Mouse (Mus musculus) kidney, embryonic 16.5 days (tissue): ENCODE results near the gene Mapkap1. TPM values are rescaled to one million over a fixed set of nuclear protein-coding genes. Genes with fewer than 3 reads are reported as not detected.
A peak's percentile ranks its signal among the peaks of the same experiment; 100 is the strongest.

Experiments used
- ATAC-seq: fragments of 200-750 bp; cut with Nextera tagmentation; 2 replicates; pipeline ENCODE4 v1.8.0; 2017; ENCODE audit warnings: moderate TSS enrichment; ENCODE audit not compliant: low FRiP score, low TSS enrichment
- H3K27ac ChIP-seq: fragments of 300-500 bp; sonication (generic); 2 replicates; pipeline ENCODE4 v1.5.1; 2014; ENCODE audit warnings: low read length
- H3K27me3 ChIP-seq: fragments of 300-500 bp; sonication (generic); 2 replicates; pipeline ENCODE4 v1.6.1; 2014; ENCODE audit warnings: low read length, control low read depth, mixed read lengths; ENCODE audit not compliant: insufficient read depth
- H3K36me3 ChIP-seq: fragments of 300-500 bp; sonication (generic); 2 replicates; pipeline ENCODE4 v1.6.1; 2014; ENCODE audit warnings: low read length, control low read depth, mixed read lengths; ENCODE audit not compliant: insufficient read depth
- H3K4me1 ChIP-seq: fragments of 300-500 bp; sonication (generic); 2 replicates; pipeline ENCODE4 v1.6.1; 2014; ENCODE audit warnings: low read length, control low read depth, mixed read lengths; ENCODE audit not compliant: insufficient read depth
- H3K4me2 ChIP-seq: fragments of 300-500 bp; sonication (generic); replicated peaks from 2 replicates; pipeline ENCODE4 v1.6.1; 2014; ENCODE audit warnings: low read depth, low read length
- H3K4me3 ChIP-seq: fragments of 300-500 bp; sonication (generic); 2 replicates; pipeline ENCODE4 v1.5.1; 2014; ENCODE audit warnings: mild to moderate bottlenecking, low read length
- H3K9ac ChIP-seq: fragments of 300-500 bp; sonication (generic); replicated peaks from 2 replicates; pipeline ENCODE4 v1.6.1; 2014; ENCODE audit warnings: low read length
- H3K9me3 ChIP-seq: fragments of 300-500 bp; sonication (generic); 2 replicates; pipeline ENCODE4 v1.6.1; 2016; ENCODE audit warnings: low read length, control low read depth
- WGBS: fragments of 180-500 bp; shearing (Covaris S2); extraction: QIAGEN DNeasy Blood & Tissue Kit; methylation state at CpG from one replicate; pipeline ENCODE4 v1.1.7; 2014; 5-methylcytosine and 5-hydroxymethylcytosine counted together
- polyA plus RNA-seq: library from polyadenylated mRNA; unstranded; fragments of >200 nt; fragmentation: Nextera tagmentation; extraction: Ambion mirVana; gene quantifications from 2 replicates; pipeline ENCODE4 v1.2.1, GENCODE M21; 2015

Mapkap1 gene
- polyA plus RNA-seq, 1 experiment from 2014 or later = 91.2 TPM

DNA sequence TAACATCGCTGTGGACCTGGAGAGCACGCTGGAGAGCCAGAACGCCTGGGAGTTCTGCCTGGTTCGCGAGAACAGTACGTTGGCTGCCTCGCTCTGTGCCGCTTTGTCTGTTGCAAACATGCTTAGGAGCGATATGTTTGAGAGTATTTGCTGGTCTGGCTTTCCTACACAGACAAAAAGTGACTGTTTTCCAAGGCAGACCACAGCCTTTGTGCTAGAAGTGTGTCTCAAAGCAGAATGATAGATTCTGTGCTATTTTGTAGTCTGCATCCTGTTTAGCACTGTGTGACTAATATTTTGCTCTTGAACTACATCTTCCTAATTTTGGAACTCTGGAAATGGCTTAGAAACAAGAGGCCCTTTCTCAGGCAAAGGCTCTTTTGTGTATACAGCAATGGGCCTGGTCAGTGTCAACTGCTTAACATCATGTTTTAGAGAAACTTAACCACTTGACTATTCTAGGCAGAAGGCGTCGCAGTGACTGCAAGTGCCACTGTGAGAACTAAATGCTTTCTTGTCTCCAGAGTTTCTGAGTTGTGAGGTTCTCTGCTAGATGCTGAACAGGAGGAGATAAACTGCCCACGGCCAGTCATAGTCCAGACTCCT is 156.6 kb downstream of the Mapkap1 start:
- Histone ChIP-seq H3K27ac (no peak overlapping the region), H3K27me3 (no peaks in the 10 kb centered on the region), H3K9me3 (peaks cover 4% of the 10 kb centered on the region; the same call in 1 of the 2 replicates), H3K36me3 (no peaks in the 10 kb centered on the region), H3K4me1 (peaks cover 5% of the 10 kb centered on the region; the same call in 1 of the 2 replicates), H3K4me2 (no peak overlapping the region), H3K9ac (no peak overlapping the region), H3K4me3 (no peak overlapping the region)
- WGBS = 73% methylated on average over 12 of the region's 12 CpGs
- no peak for ATAC-seq

DNA sequence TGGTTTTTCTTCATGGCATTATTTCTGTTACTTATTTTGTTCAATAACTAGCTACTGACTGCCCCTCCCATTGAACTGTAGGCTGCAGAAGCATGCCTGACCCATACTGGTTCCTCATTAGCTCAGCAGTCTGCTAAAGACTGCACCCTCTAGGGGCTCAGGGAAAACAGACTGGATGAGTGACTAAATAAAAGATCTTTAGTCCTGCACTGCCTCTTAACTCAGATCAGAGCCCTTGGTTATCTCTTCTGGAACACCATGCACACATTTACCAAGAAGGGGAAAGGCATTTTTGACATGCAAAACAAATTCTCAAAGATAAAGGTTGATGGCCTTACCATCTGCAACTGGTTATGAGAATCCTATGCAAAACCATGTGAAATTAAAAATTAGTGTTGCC is 157.3 kb downstream of the Mapkap1 start:
- no peaks in the 10 kb centered on the region for H3K36me3 ChIP-seq
- no peak for ATAC-seq
- no peaks in the 10 kb centered on the region for H3K27me3 ChIP-seq
- H3K4me1 ChIP-seq = peaks cover 5% of the 10 kb centered on the region; the same call in 1 of the 2 replicates
- H3K4me2 ChIP-seq = no peak overlapping the region
- no peak overlapping the region for H3K4me3 ChIP-seq
- H3K9ac ChIP-seq = no peak overlapping the region
- peaks cover 3% of the 10 kb centered on the region; the same call in 1 of the 2 replicates for H3K9me3 ChIP-seq
- no peak overlapping the region for H3K27ac ChIP-seq

DNA sequence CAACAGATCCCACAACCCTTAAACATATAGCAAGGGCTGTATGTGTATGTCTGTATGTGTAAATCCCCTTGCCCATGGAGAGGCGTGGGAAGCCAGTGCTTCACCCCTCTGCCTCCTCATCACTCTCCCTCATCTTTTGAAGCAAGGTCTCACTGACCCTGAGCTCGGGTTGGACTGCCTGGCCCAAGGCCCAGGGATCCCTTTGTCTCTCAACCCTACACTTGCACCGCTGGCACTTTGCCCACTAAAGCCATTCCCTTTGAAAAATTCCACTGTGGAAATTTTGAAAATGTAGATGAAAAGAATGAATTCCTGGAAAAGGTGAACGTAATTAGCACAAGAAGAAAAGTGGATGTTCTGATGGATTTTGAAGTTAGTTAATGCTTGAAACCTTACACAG is 159.6 kb downstream of the Mapkap1 start:
- 72% methylated on average over 4 of the region's 4 CpGs for WGBS
- Histone ChIP-seq H3K9me3 (no peaks in the 10 kb centered on the region), H3K27ac (no peak overlapping the region), H3K4me1 (peaks cover 18% of the 10 kb centered on the region), H3K4me2 (no peak overlapping the region), H3K36me3 (no peaks in the 10 kb centered on the region), H3K9ac (no peak overlapping the region), H3K27me3 (no peaks in the 10 kb centered on the region), H3K4me3 (no peak overlapping the region)
- no peak for ATAC-seq

- no peak overlapping the region for H3K4me3 ChIP-seq
- peaks cover 18% of the 10 kb centered on the region for H3K4me1 ChIP-seq
- ATAC-seq = no peak
- H3K9ac ChIP-seq = no peak overlapping the region
- no peaks in the 10 kb centered on the region for H3K9me3 ChIP-seq
- H3K36me3 ChIP-seq = no peaks in the 10 kb centered on the region
- no peak overlapping the region for H3K4me2 ChIP-seq
- no peaks in the 10 kb centered on the region for H3K27me3 ChIP-seq
- WGBS = 53% methylated on average over 1 of the region's 1 CpGs
- H3K27ac ChIP-seq = no peak overlapping the region
Observed at GRCm38 (mm10) chr2:34566601-34567000, 160.0 kb downstream of the Mapkap1 start.

- 87% methylated on average over 5 of the region's 5 CpGs for WGBS
Observed at GRCm38 (mm10) chr2:34569131-34569530, 162.6 kb downstream of the Mapkap1 start.

GRCm38 (mm10) chr2:34570378-34570777 is 163.8 kb downstream of the Mapkap1 start:
- no peak for ATAC-seq
- no peaks in the 10 kb centered on the region for H3K27me3 ChIP-seq
- peaks cover 37% of the 10 kb centered on the region for H3K4me1 ChIP-seq
- H3K9me3 ChIP-seq = no peaks in the 10 kb centered on the region
- 16% methylated on average over 6 of the region's 6 CpGs for WGBS
- H3K27ac ChIP-seq = no peak overlapping the region
- H3K4me2 ChIP-seq = no peak overlapping the region
- H3K36me3 ChIP-seq = no peaks in the 10 kb centered on the region
- H3K9ac ChIP-seq = no peak overlapping the region
- no peak overlapping the region for H3K4me3 ChIP-seq

More at GRCm38 (mm10) chr2:34569131-34569530, 162.6 kb downstream of the Mapkap1 start:
- Histone ChIP-seq H3K4me2 (no peak overlapping the region), H3K9ac (no peak overlapping the region), H3K4me3 (no peak overlapping the region), H3K9me3 (no peaks in the 10 kb centered on the region), H3K4me1 (peaks cover 33% of the 10 kb centered on the region), H3K27ac (no peak overlapping the region), H3K27me3 (no peaks in the 10 kb centered on the region), H3K36me3 (no peaks in the 10 kb centered on the region)
- ATAC-seq = no peak

- Histone ChIP-seq H3K27me3 (no peaks in the 10 kb centered on the region), H3K9me3 (no peaks in the 10 kb centered on the region), H3K9ac (no peak overlapping the region), H3K27ac (no peak overlapping the region), H3K4me1 (peaks cover 40% of the 10 kb centered on the region), H3K4me2 (no peak overlapping the region), H3K4me3 (no peak overlapping the region), H3K36me3 (no peaks in the 10 kb centered on the region)
- no peak for ATAC-seq
- 50% methylated on average over 1 of the region's 1 CpGs for WGBS
Observed at GRCm38 (mm10) chr2:34571096-34571495, 164.5 kb downstream of the Mapkap1 start.

DNA sequence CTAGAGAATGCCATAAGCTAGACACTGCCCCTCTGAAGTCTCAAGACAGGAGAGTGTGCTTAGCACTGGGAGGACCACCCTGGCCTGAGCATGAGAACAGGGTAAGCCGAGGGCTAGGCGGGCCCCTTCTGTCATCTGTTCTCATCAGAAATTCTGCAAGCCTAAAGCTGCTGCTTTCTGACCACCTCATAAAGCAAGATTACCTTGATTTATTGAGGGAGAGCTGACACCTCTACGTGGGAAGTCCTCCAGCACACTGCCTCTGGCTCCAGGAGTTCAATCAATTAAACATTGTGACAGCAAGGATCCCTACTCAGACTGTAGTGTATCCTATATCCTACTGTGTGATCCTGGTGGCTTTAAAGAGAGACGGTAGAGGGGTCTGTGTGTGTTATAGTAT is 166.5 kb downstream of the Mapkap1 start:
- peak; percentile 64; the same call in 1 of the 2 replicates for ATAC-seq
- Histone ChIP-seq H3K4me2 (no peak overlapping the region), H3K36me3 (no peaks in the 10 kb centered on the region), H3K4me3 (no peak overlapping the region), H3K9ac (no peak overlapping the region), H3K9me3 (no peaks in the 10 kb centered on the region), H3K27ac (no peak overlapping the region), H3K4me1 (peaks cover 36% of the 10 kb centered on the region), H3K27me3 (no peaks in the 10 kb centered on the region)
- WGBS = 24% methylated on average over 4 of the region's 4 CpGs

DNA sequence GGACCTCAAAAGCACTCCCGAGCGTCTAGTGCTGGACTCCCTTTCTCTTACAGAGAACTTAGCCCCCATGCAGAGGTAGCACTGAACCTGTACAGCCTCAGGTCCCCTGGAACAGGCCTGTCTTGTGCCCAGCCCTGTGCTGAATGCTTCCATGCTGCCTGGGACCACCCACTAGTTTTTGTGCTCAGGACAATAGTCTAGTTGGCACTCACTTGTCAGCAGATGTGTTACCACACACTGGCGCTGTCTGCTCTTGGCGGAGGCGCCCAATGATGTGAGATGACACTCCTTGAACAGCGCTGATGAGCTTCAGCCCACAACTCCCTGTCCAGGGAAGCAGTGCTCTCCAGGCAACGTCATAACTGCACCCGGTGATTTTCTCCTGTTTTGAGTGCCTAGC is 182.0 kb downstream of the Mapkap1 start:
- Histone ChIP-seq H3K4me1 (peaks cover 12% of the 10 kb centered on the region), H3K9ac (no peak overlapping the region), H3K36me3 (peaks cover 18% of the 10 kb centered on the region), H3K27me3 (no peaks in the 10 kb centered on the region), H3K4me3 (no peak overlapping the region), H3K9me3 (no peaks in the 10 kb centered on the region), H3K27ac (no peak overlapping the region), H3K4me2 (no peak overlapping the region)
- 81% methylated on average over 8 of the region's 8 CpGs for WGBS
- ATAC-seq = no peak

GRCm38 (mm10) chr2:34591721-34592360 is 185.3 kb downstream of the Mapkap1 start:
- no peaks in the 10 kb centered on the region for H3K27me3 ChIP-seq
- no peak overlapping the region for H3K9ac ChIP-seq
- WGBS = 48% methylated on average over 16 of the region's 16 CpGs
- H3K4me2 ChIP-seq = no peak overlapping the region
- no peak overlapping the region for H3K4me3 ChIP-seq
- peaks cover 12% of the 10 kb centered on the region for H3K4me1 ChIP-seq
- no peaks in the 10 kb centered on the region for H3K36me3 ChIP-seq
- no peaks in the 10 kb centered on the region for H3K9me3 ChIP-seq
- ATAC-seq = no peak
- peak overlapping the region; percentile 57; the same call in 1 of the 2 replicates for H3K27ac ChIP-seq
